Mouse (Mus musculus): ENCODE results near the gene Fat4.

DNA sequence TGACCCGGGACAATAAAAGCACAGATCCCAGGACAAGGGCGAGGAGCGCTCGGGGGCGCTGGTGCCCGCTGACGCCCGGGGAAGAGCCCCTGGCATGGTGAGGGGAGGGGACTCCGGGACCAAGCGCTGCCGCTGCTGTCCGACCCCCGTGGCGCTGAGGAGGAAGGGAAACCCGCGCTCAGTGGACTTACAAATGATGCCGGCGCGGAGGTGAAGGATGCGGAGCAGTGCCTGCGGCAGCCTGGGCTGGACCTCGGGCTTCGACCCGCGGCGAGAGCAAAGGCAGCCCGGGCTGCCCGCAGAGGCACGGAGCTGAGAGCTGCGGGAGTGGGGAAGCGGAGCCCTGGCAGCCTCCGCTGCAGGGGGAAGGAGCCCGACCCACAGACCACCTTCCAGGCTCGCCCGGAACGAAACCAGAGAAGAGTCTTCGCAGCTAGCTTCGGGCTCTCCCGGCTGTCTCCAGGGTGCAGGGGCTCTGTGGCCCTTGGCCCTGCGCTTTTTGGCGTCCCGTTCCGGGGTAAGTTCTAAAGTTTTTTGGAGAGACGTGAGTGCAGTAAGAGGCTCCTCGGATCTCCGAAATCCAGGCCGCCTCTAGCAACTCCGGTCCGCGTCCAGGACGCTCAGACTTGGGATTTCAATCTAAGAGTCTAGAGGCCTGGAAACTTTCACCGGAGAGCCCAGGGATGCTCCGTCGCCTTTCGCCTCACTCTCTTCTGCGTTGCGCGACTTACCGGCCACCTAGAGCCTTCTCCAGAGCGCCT, 499 bp upstream of the Fat4 start:
- TF ChIP-seq POLR2A (IDR thresholded peaks at IDR 0.05; ENCODE audit: low read depth, low read length) = no peak
- TF ChIP-seq CTCF (IDR thresholded peaks at IDR 0.05; ENCODE audit: extremely low read depth, insufficient read depth, insufficient read length, insufficient replicate concordance) = no peak
